Mouse (Mus musculus): ENCODE results near the gene Kbtbd13. TPM values are rescaled to one million over a fixed set of nuclear protein-coding genes. Genes with fewer than 3 reads are reported as not detected.
A peak's percentile ranks its signal among the peaks of the same experiment; 100 is the strongest.
"Not testable (repeated sequence)": the region's sequence is repeated elsewhere in the genome, so short reads cannot be mapped to it uniquely, and the experiment has no call there.

Kbtbd13 gene
- polyA plus RNA-seq, 2 experiments from 2014 or later, result not detected

GRCm38 (mm10) chr9:65346476-65347111 is 44.9 kb downstream of the Kbtbd13 start:
- ATAC-seq, result peak; percentile 64

- peak; percentile 75 for ATAC-seq
These were observed 45.5 kb downstream of the Kbtbd13 start, which contains the start of gene Pdcd7 for GRCm38 (mm10) chr9:65345854-65346475. Gene Pdcd7 (plus strand): TSS chr9:65346104.

- not testable (repeated sequence) for ATAC-seq
These were observed 46.0 kb downstream of the Kbtbd13 start for GRCm38 (mm10) chr9:65345439-65345838.

GRCm38 (mm10) chr9:65340414-65340813 is 51.0 kb downstream of the Kbtbd13 start:
- ATAC-seq, result no peak

- no peak for ATAC-seq
These were observed 52.3 kb downstream of the Kbtbd13 start for GRCm38 (mm10) chr9:65339146-65339545.

Other genes starting within 250 kb of the Kbtbd13 start
- 1 to 10 TPM; 5.7 to 6.6 TPM for gene Parp16, start 196.3 kb downstream of the Kbtbd13 start, polyA plus RNA-seq (2017; shearing (Covaris generic))
- not detected for gene Cilp, start 126.5 kb downstream of the Kbtbd13 start, polyA plus RNA-seq (2017; shearing (Covaris generic))
- gene Clpx, start 97.4 kb downstream of the Kbtbd13 start, polyA plus RNA-seq (2017; shearing (Covaris generic)), result 10 to 100 TPM; 35.1 to 35.3 TPM
- 1 to 10 TPM; 4.1 to 5.0 TPM for gene Pdcd7, start 45.5 kb downstream of the Kbtbd13 start, polyA plus RNA-seq (2017; shearing (Covaris generic))
- gene Ubap1l, start 30.6 kb downstream of the Kbtbd13 start, polyA plus RNA-seq (2017; shearing (Covaris generic)), result not detected
- gene Rasl12, start 6.9 kb upstream of the Kbtbd13 start, polyA plus RNA-seq (2017; shearing (Covaris generic)), result under 1 TPM in 1 of 2 experiments, not detected in 1; 0.19 TPM
- gene Slc51b, start 31.3 kb upstream of the Kbtbd13 start, polyA plus RNA-seq (2017; shearing (Covaris generic)), result not detected
- gene Mtfmt, start 44.1 kb upstream of the Kbtbd13 start, polyA plus RNA-seq (2017; shearing (Covaris generic)), result 10 to 100 TPM; 23.1 to 29.6 TPM
- gene Spg21, start 69.3 kb upstream of the Kbtbd13 start, polyA plus RNA-seq (2017; shearing (Covaris generic)), result 10 to 100 TPM; 73.7 to 88.9 TPM
- gene Ankdd1a, start 128.5 kb upstream of the Kbtbd13 start, polyA plus RNA-seq (2017; shearing (Covaris generic)), result under 1 TPM in 1 of 2 experiments, not detected in 1; 0.37 TPM
- gene Plekho2, start 188.4 kb upstream of the Kbtbd13 start, polyA plus RNA-seq (2017; shearing (Covaris generic)), result 10 to 100 TPM; 48.8 to 64.6 TPM
- gene Pif1, start 195.5 kb upstream of the Kbtbd13 start, polyA plus RNA-seq (2017; shearing (Covaris generic)), result 1 to 10 TPM; 2.4 to 2.6 TPM
- gene Rbpms2, start 238.0 kb upstream of the Kbtbd13 start, polyA plus RNA-seq (2017; shearing (Covaris generic)), result 1 to 10 TPM in 1 of 2 experiments, under 1 TPM in 1; 0.65 to 1.1 TPM